ENCODE assay signal across 11 mouse cellular contexts in genomic region chr7:142441585-142441984, GRCm38 (mm10). TPM values are rescaled to one million over a fixed set of nuclear protein-coding genes. Genes with fewer than 3 reads are reported as not detected.
DNase-seq lines count a peak whose midpoint lies in the region; ATAC-seq and TF ChIP-seq lines count a peak whose summit lies in the region.
"Had no signal": no experiment of that assay in that cellular context is flagged by ENCODE, and none has a peak within 500 bp of the region (broad histone marks: within the 10 kb centered on the region; RNA-seq: fewer than 3 reads in every experiment).

Gene Tnni2 (plus strand): TSS chr7:142441808.

- no peak within 1 kb of the TSS for H3K4me2 ChIP-seq in heart, embryonic 16.5 days (ENCODE audit: low read depth, low read length)
- H3K4me2 ChIP-seq in intestine, embryonic 16.5 days (ENCODE audit: low read depth, low read length) = no peak within 1 kb of the TSS
- H3K4me2 ChIP-seq in stomach, embryonic 15.5 days = peak within 1 kb of the TSS; percentile 16; the same call in 1 of the 2 replicates
- H3K4me2 ChIP-seq: midbrain, embryonic 15.5 days had no signal

- TF ChIP-seq POLR2A in spleen, adult 2 months (IDR thresholded peaks at IDR 0.05; ENCODE audit: low read depth, low read length) = no peak

- H3K9ac ChIP-seq in heart, embryonic 16.5 days (ENCODE audit: low read length) = peak within 1 kb of the TSS; percentile 69
- peak within 1 kb of the TSS; percentile 47 for H3K9ac ChIP-seq in intestine, embryonic 16.5 days (ENCODE audit: low read depth, low read length)
- H3K9ac ChIP-seq in stomach, embryonic 15.5 days = no peak within 1 kb of the TSS
- H3K9ac ChIP-seq: midbrain, embryonic 15.5 days had no signal

- ATAC-seq in heart, embryonic 16.5 days (replicated peaks; ENCODE audit: extremely low read depth, insufficient read depth, low FRiP score) = no peak
- no peak for ATAC-seq in intestine, embryonic 16.5 days
- no peak for ATAC-seq in stomach, embryonic 15.5 days (ENCODE audit: insufficient read depth, low FRiP score, low read depth)
- ATAC-seq: midbrain, embryonic 15.5 days had no signal

- H3K4me3 ChIP-seq in heart, embryonic 16.5 days (ENCODE audit: low read length) = no peak within 1 kb of the TSS
- no peak within 1 kb of the TSS for H3K4me3 ChIP-seq in spleen, adult 2 months (ENCODE audit: extremely low read depth, insufficient read depth, insufficient read length)
- no peak within 1 kb of the TSS for H3K4me3 ChIP-seq in intestine, embryonic 16.5 days (ENCODE audit: low read length)
- no peak within 1 kb of the TSS for H3K4me3 ChIP-seq in stomach, embryonic 15.5 days (replicated peaks)
- H3K4me3 ChIP-seq: erythroblast, embryonic 14.5 days; midbrain, embryonic 15.5 days had no signal

- 78% methylated on average over 9 of the region's 9 CpGs for WGBS in heart, embryonic 16.5 days
- WGBS in spleen, adult 2 months = 76% methylated on average over 9 of the region's 9 CpGs
- WGBS in intestine, embryonic 16.5 days = 78% methylated on average over 9 of the region's 9 CpGs
- 74% methylated on average over 9 of the region's 9 CpGs for WGBS in stomach, embryonic 15.5 days

- DNase-seq in heart, adult 8-10 months (ENCODE audit: low spot score) = no peak
- DNase-seq in spleen, adult 2 months (ENCODE audit: low read depth in 1 of 2, low spot score in 2 of 2) = no peak
- no peak for DNase-seq in spleen, adult 12 weeks (ENCODE audit: low spot score)
- DNase-seq in natural killer cell, adult 2 months (ENCODE audit: low spot score in 2 of 2) = no peak
- DNase-seq in cerebellum, adult 9-10 months = no peak
- DNase-seq: kidney, postnatal 10 days had no signal

- H3K27me3 ChIP-seq in heart, embryonic 16.5 days (ENCODE audit: control insufficient read depth, insufficient read depth, low read length) = no peaks in the 10 kb centered on the region
- H3K27me3 ChIP-seq in spleen, adult 2 months (ENCODE audit: control insufficient read depth, insufficient read depth, low read length) = no peaks in the 10 kb centered on the region
- H3K27me3 ChIP-seq in intestine, embryonic 16.5 days (replicated peaks; ENCODE audit: control insufficient read depth, insufficient read depth, low read length) = no peaks in the 10 kb centered on the region
- H3K27me3 ChIP-seq in stomach, embryonic 15.5 days (replicated peaks) = no peaks in the 10 kb centered on the region
- H3K27me3 ChIP-seq: midbrain, embryonic 15.5 days had no signal

- peaks cover 21% of the 10 kb centered on the region for H3K4me1 ChIP-seq in heart, embryonic 16.5 days (ENCODE audit: control insufficient read depth, insufficient read depth, low read length)
- peaks cover 34% of the 10 kb centered on the region; the same call in 1 of the 2 replicates for H3K4me1 ChIP-seq in spleen, adult 2 months (ENCODE audit: control insufficient read depth, insufficient read depth, insufficient read length)
- H3K4me1 ChIP-seq in intestine, embryonic 16.5 days (ENCODE audit: control insufficient read depth, insufficient read depth, low read length) = peaks cover 20% of the 10 kb centered on the region
- peaks cover 28% of the 10 kb centered on the region for H3K4me1 ChIP-seq in stomach, embryonic 15.5 days
- H3K4me1 ChIP-seq: midbrain, embryonic 15.5 days had no signal

- H3K36me3 ChIP-seq in heart, embryonic 16.5 days (ENCODE audit: control insufficient read depth, insufficient read depth) = no peaks in the 10 kb centered on the region
- H3K36me3 ChIP-seq in spleen, adult 2 months (ENCODE audit: control insufficient read depth, insufficient read depth, low read length) = no peaks in the 10 kb centered on the region
- no peaks in the 10 kb centered on the region for H3K36me3 ChIP-seq in intestine, embryonic 16.5 days (ENCODE audit: control insufficient read depth, insufficient read depth, low read length)
- no peaks in the 10 kb centered on the region for H3K36me3 ChIP-seq in stomach, embryonic 15.5 days
- H3K36me3 ChIP-seq: midbrain, embryonic 15.5 days had no signal

- no peaks in the 10 kb centered on the region for H3K9me3 ChIP-seq in heart, embryonic 16.5 days (replicated peaks; ENCODE audit: control insufficient read depth, low read length)
- no peaks in the 10 kb centered on the region for H3K9me3 ChIP-seq in intestine, embryonic 16.5 days (ENCODE audit: control insufficient read depth, low read length)
- no peaks in the 10 kb centered on the region for H3K9me3 ChIP-seq in stomach, embryonic 15.5 days
- H3K9me3 ChIP-seq: midbrain, embryonic 15.5 days had no signal

- H3K27ac ChIP-seq in heart, embryonic 16.5 days (ENCODE audit: low read length) = peak within 1 kb of the TSS; percentile 76
- H3K27ac ChIP-seq in spleen, adult 2 months (ENCODE audit: insufficient read depth, low read length) = peak within 1 kb of the TSS; percentile 77
- peak within 1 kb of the TSS; percentile 46 for H3K27ac ChIP-seq in intestine, embryonic 16.5 days (ENCODE audit: low read length)
- H3K27ac ChIP-seq in stomach, embryonic 15.5 days = peak within 1 kb of the TSS; percentile 77
- H3K27ac ChIP-seq: midbrain, embryonic 15.5 days had no signal

- no peak for TF ChIP-seq CTCF in spleen, adult 2 months (IDR thresholded peaks at IDR 0.05; ENCODE audit: extremely low read depth, insufficient read depth, insufficient read length, insufficient replicate concordance)

RNA-seq across cellular contexts. Expression of gene Tnni2, which starts in this region (rescaled TPM):
- 14.1 and 27.0 TPM in 2 replicates for polyA plus RNA-seq in heart, embryonic 16.5 days (2015; fragmentation: Nextera tagmentation; extraction: Ambion mirVana)
- 1 to 10 TPM; 5.1 to 10.0 (median 7.8) TPM for total RNA-seq in heart, adult 8-10 months (2022)
- polyA plus RNA-seq in spleen, adult 2 months (2012; rRNA removed) = 3.0 and 3.9 TPM in 2 replicates
- 4.3 and 4.7 TPM in 2 replicates for polyA plus RNA-seq in intestine, embryonic 16.5 days (2015; fragmentation: Nextera tagmentation; extraction: Ambion mirVana)
- 10.4 and 13.3 TPM in 2 replicates for polyA plus RNA-seq in stomach, embryonic 15.5 days (2015; fragmentation: Nextera tagmentation; extraction: Ambion mirVana)
- polyA plus RNA-seq: erythroblast, embryonic 14.5 days had no signal
